Mouse (Mus musculus) kidney, embryonic 14.5 days (tissue): ENCODE data around the gene Cbarp. TPM values are rescaled to one million over a fixed set of nuclear protein-coding genes. Genes with fewer than 3 reads are reported as not detected.

Experiments
- ATAC-seq: fragments of 200-750 bp; cut with Nextera tagmentation; 2 replicates; pipeline ENCODE4 v1.8.0; 2017; ENCODE audit warnings: moderate number of reproducible peaks, mild to moderate bottlenecking, moderate TSS enrichment, moderate library complexity; ENCODE audit not compliant: low FRiP score, low TSS enrichment
- H3K27ac ChIP-seq: fragments of 300-500 bp; sonication (generic); 2 replicates; pipeline ENCODE4 v1.5.1; 2014; ENCODE audit warnings: low read depth, mild to moderate bottlenecking, low read length, moderate library complexity, mixed read lengths
- H3K27me3 ChIP-seq: fragments of 300-500 bp; sonication (generic); 2 replicates; pipeline ENCODE4 v1.6.1; 2014; ENCODE audit warnings: mild to moderate bottlenecking, low read length; ENCODE audit not compliant: control insufficient read depth, insufficient read depth
- H3K36me3 ChIP-seq: fragments of 300-500 bp; sonication (generic); 2 replicates; pipeline ENCODE4 v1.6.1; 2014; ENCODE audit warnings: low read length, mixed read lengths; ENCODE audit not compliant: control insufficient read depth, insufficient read depth
- H3K4me1 ChIP-seq: fragments of 300-500 bp; sonication (generic); 2 replicates; pipeline ENCODE4 v1.6.1; 2014; ENCODE audit warnings: low read length, mixed read lengths; ENCODE audit not compliant: control insufficient read depth, insufficient read depth
- H3K4me2 ChIP-seq: fragments of 300-500 bp; sonication (generic); replicated peaks from 2 replicates; pipeline ENCODE4 v1.6.1; 2014; ENCODE audit warnings: low read depth, mild to moderate bottlenecking, low read length
- H3K4me3 ChIP-seq: fragments of 300-500 bp; sonication (generic); 2 replicates; pipeline ENCODE4 v1.5.1; 2014; ENCODE audit warnings: mild to moderate bottlenecking, low read length
- H3K9ac ChIP-seq: fragments of 300-500 bp; sonication (generic); 2 replicates; pipeline ENCODE4 v1.6.1; 2014; ENCODE audit warnings: low read depth, mild to moderate bottlenecking, low read length, moderate library complexity
- H3K9me3 ChIP-seq: fragments of 300-500 bp; sonication (generic); 2 replicates; pipeline ENCODE4 v1.6.1; 2016; ENCODE audit warnings: low read length; ENCODE audit not compliant: control insufficient read depth
- whole genome bisulfite sequencing: fragments of 180-500 bp; shearing (Covaris S2); extraction: QIAGEN DNeasy Blood & Tissue Kit; methylation state at CpG from one replicate; pipeline ENCODE4 v1.1.7; 2014; 5-methylcytosine and 5-hydroxymethylcytosine counted together
- polyA plus RNA-seq: library from polyadenylated mRNA; unstranded; fragments of >200 nt; fragmentation: Nextera tagmentation; extraction: Ambion mirVana; gene quantifications from 2 replicates; pipeline ENCODE4 v1.2.1, GENCODE M21; 2014

Cbarp gene
- polyA plus RNA-seq, 1 experiment from 2014 or later = 8.4 TPM

DNA sequence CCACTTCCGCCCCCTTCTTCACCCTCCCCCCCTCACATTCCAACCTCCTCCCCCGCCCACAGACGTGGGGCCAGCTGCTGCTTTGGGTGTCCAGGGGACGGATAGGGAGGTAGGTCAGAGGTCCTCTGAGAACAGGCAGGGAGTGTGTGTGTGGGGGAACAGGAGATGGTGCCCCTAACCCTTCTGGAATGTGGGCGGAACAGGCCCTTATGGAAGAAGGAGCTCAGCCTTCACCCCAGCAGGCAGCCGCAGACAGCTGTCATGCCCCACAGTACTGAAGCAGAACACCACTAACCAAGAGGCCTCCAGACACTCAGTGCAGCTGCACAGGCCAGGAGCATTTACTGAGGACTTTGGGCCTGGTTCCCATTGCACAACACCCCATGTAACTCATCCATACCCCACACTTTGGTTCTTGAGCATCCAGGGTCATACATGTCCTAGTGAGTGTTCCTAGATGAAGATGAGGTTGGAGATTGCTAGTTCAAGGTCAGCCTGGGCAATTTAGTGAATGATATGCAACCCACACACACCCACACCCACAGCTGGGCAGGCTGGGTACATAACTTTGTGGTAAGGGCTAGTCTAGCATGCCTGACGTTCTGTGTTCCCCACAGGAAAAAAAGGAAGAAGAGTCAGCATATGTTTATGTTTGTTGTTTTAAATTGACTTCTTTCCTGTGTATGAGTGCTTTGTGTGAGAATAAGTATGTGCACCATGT is 21.0 kb upstream of the Cbarp start:
- peak overlapping the region; percentile 45; the same call in 1 of the 2 replicates for H3K9ac ChIP-seq
- peaks cover 83% of the 10 kb centered on the region for H3K4me1 ChIP-seq
- peak overlapping the region; percentile 74 for H3K4me2 ChIP-seq
- H3K36me3 ChIP-seq = peaks cover 11% of the 10 kb centered on the region
- H3K27me3 ChIP-seq = no peaks in the 10 kb centered on the region
- H3K27ac ChIP-seq = peak overlapping the region; percentile 99
- peak; percentile 37 for ATAC-seq
- WGBS = 5% methylated on average over 6 of the region's 7 CpGs
- H3K9me3 ChIP-seq = no peaks in the 10 kb centered on the region
- peak overlapping the region; percentile 37 for H3K4me3 ChIP-seq

GRCm38 (mm10) chr10:80160455-80161371 is 20.1 kb upstream of the Cbarp start:
- Histone ChIP-seq H3K4me3 (peak overlapping the region; percentile 37), H3K9me3 (no peaks in the 10 kb centered on the region), H3K36me3 (peaks cover 20% of the 10 kb centered on the region), H3K4me2 (peak overlapping the region; percentile 74), H3K9ac (peak overlapping the region; percentile 45), H3K4me1 (peaks cover 84% of the 10 kb centered on the region), H3K27ac (peak overlapping the region; percentile 99), H3K27me3 (no peaks in the 10 kb centered on the region)
- WGBS = under 1% methylated on average over 32 of the region's 33 CpGs
- peak; percentile 7 for ATAC-seq

- no peaks in the 10 kb centered on the region for H3K9me3 ChIP-seq
- H3K27me3 ChIP-seq = no peaks in the 10 kb centered on the region
- H3K4me1 ChIP-seq = peaks cover 88% of the 10 kb centered on the region
- peak overlapping the region; percentile 99 for H3K27ac ChIP-seq
- WGBS = under 1% methylated on average over 55 of the region's 55 CpGs
- peaks cover 30% of the 10 kb centered on the region for H3K36me3 ChIP-seq
- peak overlapping the region; percentile 37 for H3K4me3 ChIP-seq
- H3K4me2 ChIP-seq = peak overlapping the region; percentile 74
- peak overlapping the region; percentile 45; the same call in 1 of the 2 replicates for H3K9ac ChIP-seq
- ATAC-seq = peak; percentile 70
These were observed 19.2 kb upstream of the Cbarp start for GRCm38 (mm10) chr10:80159561-80160454.

- Histone ChIP-seq H3K36me3 (peaks cover 37% of the 10 kb centered on the region), H3K27ac (peak overlapping the region; percentile 99), H3K4me2 (peak overlapping the region; percentile 56), H3K4me3 (peak overlapping the region; percentile 29), H3K4me1 (peaks cover 87% of the 10 kb centered on the region), H3K9ac (peak overlapping the region; percentile 44; the same call in 1 of the 2 replicates), H3K9me3 (no peaks in the 10 kb centered on the region), H3K27me3 (no peaks in the 10 kb centered on the region)
- ATAC-seq = no peak; the same call in 1 of the 2 replicates
- WGBS = 9% methylated on average over 12 of the region's 12 CpGs
These were observed 18.5 kb upstream of the Cbarp start for GRCm38 (mm10) chr10:80159021-80159560.

DNA sequence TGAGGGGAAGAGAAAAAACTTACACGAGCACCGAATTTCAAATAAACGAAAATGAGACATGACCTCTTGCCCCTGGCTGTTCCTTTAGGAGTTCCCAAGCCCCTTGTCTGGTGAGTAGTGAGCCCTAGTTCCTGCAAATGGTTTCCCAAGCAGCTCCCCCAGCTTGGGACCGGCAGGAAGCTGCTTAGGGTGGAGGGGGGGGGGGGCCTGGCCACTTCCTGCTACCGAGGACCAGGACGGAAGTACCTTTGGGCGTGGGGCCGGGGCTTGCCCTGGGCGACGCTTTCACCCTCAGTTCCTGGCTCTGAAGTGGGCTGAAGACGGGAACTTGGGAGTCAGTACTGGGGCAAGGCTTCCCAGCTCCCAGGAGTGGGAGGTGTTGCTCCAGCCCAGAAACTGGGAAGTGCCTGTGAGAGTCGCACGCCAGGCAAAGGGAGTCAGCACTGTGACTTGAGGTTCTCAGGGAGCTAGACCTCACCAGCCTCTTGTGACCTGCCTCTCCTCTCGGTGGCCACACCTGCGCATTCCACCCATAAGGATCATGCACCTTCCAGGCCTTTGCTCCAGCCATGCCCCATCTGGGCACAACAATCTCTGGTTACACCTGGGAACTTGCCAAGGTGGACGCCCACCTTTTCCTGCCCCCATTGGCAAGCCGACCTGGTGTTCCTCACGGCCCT is 17.8 kb upstream of the Cbarp start:
- peak overlapping the region; percentile 44 for H3K9ac ChIP-seq
- peak overlapping the region; percentile 99 for H3K27ac ChIP-seq
- H3K4me2 ChIP-seq = peak overlapping the region; percentile 56
- H3K9me3 ChIP-seq = no peaks in the 10 kb centered on the region
- 0 out of 2 replicates have a peak, but pooled peaks have one; percentile 2 for ATAC-seq
- H3K4me3 ChIP-seq = no peak overlapping the region
- WGBS = 4% methylated on average over 18 of the region's 18 CpGs
- peaks cover 88% of the 10 kb centered on the region for H3K4me1 ChIP-seq
- H3K27me3 ChIP-seq = no peaks in the 10 kb centered on the region
- H3K36me3 ChIP-seq = peaks cover 43% of the 10 kb centered on the region

GRCm38 (mm10) chr10:80157141-80157929 is 16.7 kb upstream of the Cbarp start:
- peak overlapping the region; percentile 99; the same call in 1 of the 2 replicates for H3K27ac ChIP-seq
- ATAC-seq = no peak
- H3K27me3 ChIP-seq = no peaks in the 10 kb centered on the region
- 55% methylated on average over 15 of the region's 15 CpGs for WGBS
- peak overlapping the region; percentile 21; the same call in 1 of the 2 replicates for H3K4me2 ChIP-seq
- no peak overlapping the region for H3K4me3 ChIP-seq
- peak overlapping the region; percentile 8; the same call in 1 of the 2 replicates for H3K9ac ChIP-seq
- H3K4me1 ChIP-seq = peaks cover 91% of the 10 kb centered on the region
- H3K36me3 ChIP-seq = peaks cover 53% of the 10 kb centered on the region
- H3K9me3 ChIP-seq = no peaks in the 10 kb centered on the region

- Histone ChIP-seq H3K4me2 (no peak overlapping the region), H3K27me3 (no peaks in the 10 kb centered on the region), H3K4me1 (peaks cover 88% of the 10 kb centered on the region), H3K36me3 (peaks cover 60% of the 10 kb centered on the region), H3K9me3 (no peaks in the 10 kb centered on the region), H3K4me3 (no peak overlapping the region), H3K9ac (peak overlapping the region; percentile 23; the same call in 1 of the 2 replicates), H3K27ac (peak overlapping the region; percentile 99; the same call in 1 of the 2 replicates)
- ATAC-seq = no peak
- WGBS = 49% methylated on average over 7 of the region's 7 CpGs
These were observed 16.1 kb upstream of the Cbarp start for GRCm38 (mm10) chr10:80156752-80157053.
